Mouse (Mus musculus): Measurements from ENCODE around the gene Slc4a8. TPM values are rescaled to one million over a fixed set of nuclear protein-coding genes. Genes with fewer than 3 reads are reported as not detected.

Gene Slc4a8
- polyA plus RNA-seq, 1 experiment from 2014 or later: 33.0 TPM

Other genes starting within 250 kb of the Slc4a8 start
- 40.2 and 42.8 TPM in 2 replicates for gene Tfcp2, start 209.7 kb upstream of the Slc4a8 start, polyA plus RNA-seq (2015; fragmentation: Nextera tagmentation; extraction: Ambion mirVana)
- 43.0 and 43.4 TPM in 2 replicates for gene Pou6f1, start 161.8 kb upstream of the Slc4a8 start, polyA plus RNA-seq (2015; fragmentation: Nextera tagmentation; extraction: Ambion mirVana)
- gene Dazap2, start 146.4 kb upstream of the Slc4a8 start, polyA plus RNA-seq (2015; fragmentation: Nextera tagmentation; extraction: Ambion mirVana): 127 and 130 TPM in 2 replicates
- gene Smagp, start 124.8 kb upstream of the Slc4a8 start, polyA plus RNA-seq (2015; fragmentation: Nextera tagmentation; extraction: Ambion mirVana): 4.0 and 4.9 TPM in 2 replicates
- 0.96 and 1.0 TPM in 2 replicates for gene Bin2, start 92.2 kb upstream of the Slc4a8 start, polyA plus RNA-seq (2015; fragmentation: Nextera tagmentation; extraction: Ambion mirVana)
- gene Cela1, start 73.8 kb upstream of the Slc4a8 start, polyA plus RNA-seq (2015; fragmentation: Nextera tagmentation; extraction: Ambion mirVana): 1.0 and 1.2 TPM in 2 replicates
- 0.11 and 0.22 TPM in 2 replicates for gene Galnt6, start 32.4 kb upstream of the Slc4a8 start, polyA plus RNA-seq (2015; fragmentation: Nextera tagmentation; extraction: Ambion mirVana)
- gene Scn8a, start 108.1 kb downstream of the Slc4a8 start, polyA plus RNA-seq (2015; fragmentation: Nextera tagmentation; extraction: Ambion mirVana): 20.0 and 22.7 TPM in 2 replicates